Mouse (Mus musculus) embryonic fibroblast, embryonic 13.5 days (primary cell): ENCODE results near the gene Cacna2d3.

Experiments
- CTCF ChIP-seq: IDR thresholded peaks from 2 replicates; pipeline ENCODE4 v1.5.1; 2011; ENCODE audit warnings: mild to moderate bottlenecking, control low read depth, low read length, moderate library complexity, borderline replicate concordance; ENCODE audit not compliant: insufficient read depth
- POLR2A ChIP-seq: IDR thresholded peaks from 2 replicates; pipeline ENCODE4 v1.6.1; 2011; ENCODE audit warnings: low read depth, mild to moderate bottlenecking, control low read depth, low read length, moderate library complexity

DNA sequence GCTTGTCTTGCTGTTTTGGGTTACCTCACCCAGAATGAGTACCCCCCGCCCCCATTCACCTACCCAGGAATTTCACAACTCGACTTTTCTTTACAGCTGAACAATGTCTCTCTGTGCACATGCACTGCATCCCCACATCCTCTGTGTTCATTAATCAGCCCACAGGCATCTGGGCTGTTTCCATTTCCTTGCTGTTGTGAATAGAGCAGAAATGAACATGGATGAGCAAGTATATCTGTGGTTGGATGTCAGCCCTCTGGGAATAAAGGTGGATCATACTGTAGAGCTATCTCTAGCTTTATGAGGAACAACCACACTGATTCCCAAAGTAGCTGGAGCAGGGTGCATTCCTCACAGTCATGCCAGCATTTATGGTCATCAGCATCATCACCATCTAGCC lies 139.7 kb downstream of the Cacna2d3 start:
- TF ChIP-seq POLR2A (no peak), CTCF (no peak)
